ENCODE assay signal across 7 mouse cellular contexts in genomic region chr4:108798083-108798830, GRCm38 (mm10). TPM values are rescaled to one million over a fixed set of nuclear protein-coding genes. Genes with fewer than 3 reads are reported as not detected.
A peak's percentile ranks its signal among the peaks of the same experiment; 100 is the strongest.
DNase-seq lines count a peak whose midpoint lies in the region; ATAC-seq and TF ChIP-seq lines count a peak whose summit lies in the region.

No protein-coding gene starts in this region.

- TF ChIP-seq CTCF in gastrocnemius, adult 2 months (IDR thresholded peaks at IDR 0.05): peak; percentile 79
- TF ChIP-seq CTCF in liver, embryonic 14.5 days (IDR thresholded peaks at IDR 0.05; ENCODE audit: low read depth): peak; percentile 76

- no peaks in the 10 kb centered on the region for H3K9me3 ChIP-seq in ES-E14 (ENCODE audit: control insufficient read depth, insufficient read depth, low read depth, low read length)
- H3K9me3 ChIP-seq in kidney, embryonic 15.5 days (replicated peaks): no peaks in the 10 kb centered on the region
- H3K9me3 ChIP-seq in liver, embryonic 14.5 days (ENCODE audit: control insufficient read depth, low read length): no peaks in the 10 kb centered on the region

- DNase-seq in CD4-positive helper T cell, adult 2 months (ENCODE audit: low read depth, low spot score): peak; percentile 49
- peak; percentile 38 for DNase-seq in ES-E14 (ENCODE audit: low read depth, low spot score)
- DNase-seq in cerebellum, adult 11-12 months: peak; percentile 45
- DNase-seq in gastrocnemius, adult 2 months: peak; percentile 72
- peak; percentile 17 to 47 (median 32) for DNase-seq in liver, embryonic 14.5 days (ENCODE audit: low read depth in 3 of 3, low spot score in 3 of 3)
- DNase-seq in right cerebral cortex, postnatal 10 days (ENCODE audit: low spot score in 2 of 2): peak; percentile 62 to 79

- no peak overlapping the region for H3K4me2 ChIP-seq in kidney, embryonic 15.5 days
- H3K4me2 ChIP-seq in liver, embryonic 14.5 days (ENCODE audit: low read depth): no peak overlapping the region

- ATAC-seq in kidney, embryonic 15.5 days (replicated peaks; ENCODE audit: low FRiP score): 0 out of 2 replicates have a peak, but pooled peaks have one; percentile 62
- no peak for ATAC-seq in liver, embryonic 14.5 days (ENCODE audit: insufficient read depth)

- H3K4me3 ChIP-seq in ES-E14 (ENCODE audit: insufficient read depth in 1 of 2, low read depth in 1 of 2, low read length in 2 of 2, poor library complexity in 1 of 2, severe bottlenecking in 1 of 2): no peak overlapping the region
- no peak overlapping the region for H3K4me3 ChIP-seq in gastrocnemius, adult 2 months
- no peak overlapping the region for H3K4me3 ChIP-seq in kidney, embryonic 15.5 days (replicated peaks)
- no peak overlapping the region for H3K4me3 ChIP-seq in liver, embryonic 14.5 days (ENCODE audit: insufficient read depth in 1 of 2, low read depth in 2 of 2, low read length in 2 of 2)

- H3K9ac ChIP-seq in ES-E14 (ENCODE audit: insufficient read depth, low read depth, low read length, poor library complexity, severe bottlenecking): no peak overlapping the region
- no peak overlapping the region for H3K9ac ChIP-seq in kidney, embryonic 15.5 days
- no peak overlapping the region for H3K9ac ChIP-seq in liver, embryonic 14.5 days (replicated peaks)

- H3K36me3 ChIP-seq in ES-E14 (ENCODE audit: control insufficient read depth, insufficient read depth, low read length, poor library complexity, severe bottlenecking): no peaks in the 10 kb centered on the region
- no peaks in the 10 kb centered on the region for H3K36me3 ChIP-seq in kidney, embryonic 15.5 days
- H3K36me3 ChIP-seq in liver, embryonic 14.5 days (replicated peaks; ENCODE audit: control insufficient read depth, insufficient read depth, low read depth): no peaks in the 10 kb centered on the region

- no peak overlapping the region for H3K27ac ChIP-seq in ES-E14 (ENCODE audit: insufficient read depth, low read depth, low read length, poor library complexity, severe bottlenecking)
- no peak overlapping the region for H3K27ac ChIP-seq in gastrocnemius, adult 2 months
- no peak overlapping the region for H3K27ac ChIP-seq in kidney, embryonic 15.5 days
- no peak overlapping the region for H3K27ac ChIP-seq in liver, embryonic 14.5 days

- intact Hi-C loops in gastrocnemius, adult 2 months (cut with DNase I): loop anchor here (10.0 kb wide), 1 partner anchor 177 kb away; no protein-coding TSS in a partner anchor

- H3K4me1 ChIP-seq in ES-E14 (ENCODE audit: control insufficient read depth in 2 of 2, insufficient read depth in 2 of 2, low read length in 2 of 2, poor library complexity in 1 of 2): peaks cover 0 to 3% of the 10 kb centered on the region in 2 experiments; a peak in 2 of 4 replicates
- H3K4me1 ChIP-seq in kidney, embryonic 15.5 days: peaks cover 4% of the 10 kb centered on the region
- H3K4me1 ChIP-seq in liver, embryonic 14.5 days (replicated peaks; ENCODE audit: control insufficient read depth in 2 of 2, insufficient read depth in 2 of 2, low read length in 1 of 2): no peaks in the 10 kb centered on the region

- WGBS in kidney, embryonic 15.5 days: 64% methylated on average over 2 of the region's 2 CpGs
- 32% methylated on average over 2 of the region's 2 CpGs for WGBS in liver, embryonic 14.5 days (ENCODE audit: insufficient replicate concordance)

- no peaks in the 10 kb centered on the region for H3K27me3 ChIP-seq in kidney, embryonic 15.5 days
- H3K27me3 ChIP-seq in liver, embryonic 14.5 days (ENCODE audit: control insufficient read depth, insufficient read depth, low read length): no peaks in the 10 kb centered on the region

- in situ Hi-C loops in ES-E14 (cut with MboI; ENCODE audit: low sequenced_read_pairs in 2 of 2, unreplicated experiment in 2 of 2): no loop called here

- TF ChIP-seq EP300 in liver, embryonic 14.5 days (IDR thresholded peaks at IDR 0.05; ENCODE audit: low read depth): no peak

TF ChIP-seq in ES-E14, 5 proteins besides CTCF, POLR2A, EP300 and RAD21:
- TF ChIP-seq ZC3H11A (IDR thresholded peaks at IDR 0.05; ENCODE audit: borderline replicate concordance, low read depth, low read length): peak; percentile 20; the same call in 1 of the 2 replicates
- no peak for TF ChIP-seq MAFK (IDR thresholded peaks at IDR 0.05; ENCODE audit: insufficient read depth, low read depth, low read length)
- TF ChIP-seq HCFC1 (IDR thresholded peaks at IDR 0.05; ENCODE audit: borderline replicate concordance, insufficient read depth, low read length): no peak
- no peak for TF ChIP-seq ZNF384 (IDR thresholded peaks at IDR 0.05; ENCODE audit: low read depth, low read length)

RNA-seq across cellular contexts. Expression of gene Zfyve9, which starts 17.7 kb away (rescaled TPM):
- total RNA-seq in ES-E14 (2012; rRNA removed): 7.8 and 8.7 TPM in 2 replicates
- total RNA-seq in gastrocnemius, adult 2 months (2021): 10 to 100 TPM; 50.1 to 60.8 TPM
- polyA plus RNA-seq in kidney, embryonic 15.5 days (2015; fragmentation: Nextera tagmentation; extraction: Ambion mirVana): 4.7 and 6.1 TPM in 2 replicates
- polyA plus RNA-seq in liver, embryonic 14.5 days (2012; rRNA removed): 0.43 and 0.56 TPM in 2 replicates
- polyA plus RNA-seq in liver, embryonic 14.5 days (2014; fragmentation: Nextera tagmentation; extraction: Ambion mirVana): 0.32 and 0.43 TPM in 2 replicates

RNA-seq across cellular contexts. Expression of gene Btf3l4, which starts 35.2 kb away (rescaled TPM):
- 40.9 and 44.6 TPM in 2 replicates for total RNA-seq in ES-E14 (2012; rRNA removed)
- 10 to 100 TPM; 40.4 to 41.1 TPM for total RNA-seq in gastrocnemius, adult 2 months (2021)
- polyA plus RNA-seq in kidney, embryonic 15.5 days (2015; fragmentation: Nextera tagmentation; extraction: Ambion mirVana): 162 and 177 TPM in 2 replicates
- 11.1 and 22.1 TPM in 2 replicates for polyA plus RNA-seq in liver, embryonic 14.5 days (2012; rRNA removed)
- polyA plus RNA-seq in liver, embryonic 14.5 days (2014; fragmentation: Nextera tagmentation; extraction: Ambion mirVana): 47.6 and 49.4 TPM in 2 replicates

RNA-seq across cellular contexts. Expression of gene Txndc12, which starts 36.1 kb away (rescaled TPM):
- total RNA-seq in ES-E14 (2012; rRNA removed): 65.1 and 91.4 TPM in 2 replicates
- 10 to 100 TPM; 10.7 to 11.9 TPM for total RNA-seq in gastrocnemius, adult 2 months (2021)
- 111 and 112 TPM in 2 replicates for polyA plus RNA-seq in kidney, embryonic 15.5 days (2015; fragmentation: Nextera tagmentation; extraction: Ambion mirVana)
- polyA plus RNA-seq in liver, embryonic 14.5 days (2012; rRNA removed): 7.8 and 12.4 TPM in 2 replicates
- polyA plus RNA-seq in liver, embryonic 14.5 days (2014; fragmentation: Nextera tagmentation; extraction: Ambion mirVana): 25.1 and 26.3 TPM in 2 replicates

RNA-seq across cellular contexts. Expression of gene Kti12, which starts 49.3 kb away (rescaled TPM):
- total RNA-seq in ES-E14 (2012; rRNA removed): 26.2 and 26.7 TPM in 2 replicates
- total RNA-seq in gastrocnemius, adult 2 months (2021): 10 to 100 TPM; 21.2 to 26.9 TPM
- polyA plus RNA-seq in kidney, embryonic 15.5 days (2015; fragmentation: Nextera tagmentation; extraction: Ambion mirVana): 62.3 and 65.1 TPM in 2 replicates
- polyA plus RNA-seq in liver, embryonic 14.5 days (2012; rRNA removed): 25.4 and 29.9 TPM in 2 replicates
- 38.0 and 41.0 TPM in 2 replicates for polyA plus RNA-seq in liver, embryonic 14.5 days (2014; fragmentation: Nextera tagmentation; extraction: Ambion mirVana)

RNA-seq across cellular contexts. Expression of gene A730015C16Rik, which starts 50.2 kb away (rescaled TPM):
- total RNA-seq in ES-E14 (2012; rRNA removed): 2.6 and 3.1 TPM in 2 replicates
- total RNA-seq in gastrocnemius, adult 2 months (2021): under 1 TPM in 1 of 2 experiments, not detected in 1; 0.20 TPM
- polyA plus RNA-seq in kidney, embryonic 15.5 days (2015; fragmentation: Nextera tagmentation; extraction: Ambion mirVana): 1.1 and 1.6 TPM in 2 replicates
- 0.10 TPM in 1 of 2 replicates, not detected in the other for polyA plus RNA-seq in liver, embryonic 14.5 days (2012; rRNA removed)
- polyA plus RNA-seq in liver, embryonic 14.5 days (2014; fragmentation: Nextera tagmentation; extraction: Ambion mirVana): 0.23 TPM in 1 of 2 replicates, not detected in the other
